Mouse (Mus musculus) neural tube, embryonic 10.5 days (tissue): Measurements from ENCODE around the gene Nova1.
A peak's percentile ranks its signal among the peaks of the same experiment; 100 is the strongest.

Source experiments
- DNase-seq: peaks from one replicate; pipeline ENCODE4 v3.0.0-alpha.2; 2017; ENCODE audit warnings: low spot score; ENCODE audit errors: extremely low spot score

Gene Nova1

GRCm38 (mm10) chr12:46818856-46819347 is at the start of gene Nova1:
Gene Nova1, minus strand, starts transcription at chr12:46818929.
- DNase-seq, result peak; percentile 81

- DNase-seq, result peak; percentile 95
Measured at GRCm38 (mm10) chr12:46819348-46820022, 756 bp upstream of the Nova1 start.

GRCm38 (mm10) chr12:46818021-46818855 is 491 bp downstream of the Nova1 start:
- DNase-seq, result peak; percentile 76

- no peak for DNase-seq
Measured at GRCm38 (mm10) chr12:46817211-46817803, 1.4 kb downstream of the Nova1 start.

GRCm38 (mm10) chr12:46816291-46816690 is 2.4 kb downstream of the Nova1 start:
- no peak for DNase-seq

- no peak for DNase-seq
Measured at GRCm38 (mm10) chr12:46815697-46816096, 3.0 kb downstream of the Nova1 start.

GRCm38 (mm10) chr12:46814820-46815219 is 3.9 kb downstream of the Nova1 start:
- no peak for DNase-seq

- no peak for DNase-seq
Measured at GRCm38 (mm10) chr12:46801311-46801710, 17.4 kb downstream of the Nova1 start.

- DNase-seq, result no peak
Measured at GRCm38 (mm10) chr12:46782301-46783280, 36.1 kb downstream of the Nova1 start.

GRCm38 (mm10) chr12:46781481-46781880 is 37.2 kb downstream of the Nova1 start:
- DNase-seq, result no peak

- DNase-seq, result no peak
Measured at GRCm38 (mm10) chr12:46780983-46781382, 37.7 kb downstream of the Nova1 start.

GRCm38 (mm10) chr12:46759450-46759849 is 59.3 kb downstream of the Nova1 start:
- no peak for DNase-seq

GRCm38 (mm10) chr12:46754325-46754848 is 64.3 kb downstream of the Nova1 start:
- DNase-seq, result no peak

GRCm38 (mm10) chr12:46753096-46753495 is 65.6 kb downstream of the Nova1 start:
- DNase-seq, result no peak

GRCm38 (mm10) chr12:46733261-46733660 is 85.5 kb downstream of the Nova1 start:
- DNase-seq, result no peak

GRCm38 (mm10) chr12:46731943-46732342 is 86.8 kb downstream of the Nova1 start:
- no peak for DNase-seq

- DNase-seq, result no peak
Measured at GRCm38 (mm10) chr12:46721914-46722313, 96.8 kb downstream of the Nova1 start.

- no peak for DNase-seq
Measured at GRCm38 (mm10) chr12:46719076-46719475, 99.7 kb downstream of the Nova1 start.

- DNase-seq, result no peak
Measured at GRCm38 (mm10) chr12:46710094-46710493, 108.6 kb downstream of the Nova1 start.

- no peak for DNase-seq
Measured at GRCm38 (mm10) chr12:46709475-46709874, 109.3 kb downstream of the Nova1 start.

- no peak for DNase-seq
Measured at GRCm38 (mm10) chr12:46700202-46700601, 118.5 kb downstream of the Nova1 start.
